Mouse (Mus musculus) forebrain, embryonic 16.5 days (tissue): ENCODE measurements around the gene Gzmm. TPM values are rescaled to one million over a fixed set of nuclear protein-coding genes. Genes with fewer than 3 reads are reported as not detected.

Experiments
- ATAC-seq: fragments of 200-750 bp; cut with Nextera tagmentation; 2 replicates; pipeline ENCODE4 v1.8.0; 2017; ENCODE audit warnings: mild to moderate bottlenecking, moderate library complexity
- H3K27ac ChIP-seq: fragments of 300-500 bp; sonication (generic); 2 replicates; pipeline ENCODE4 v1.5.1; 2014; ENCODE audit warnings: low read length, control low read depth
- H3K27me3 ChIP-seq: fragments of 300-500 bp; sonication (generic); replicated peaks from 2 replicates; pipeline ENCODE4 v1.6.1; 2014; ENCODE audit warnings: low read length; ENCODE audit not compliant: control insufficient read depth, insufficient read depth
- H3K36me3 ChIP-seq: fragments of 300-500 bp; sonication (generic); 2 replicates; pipeline ENCODE4 v1.6.1; 2014; ENCODE audit not compliant: control insufficient read depth, insufficient read depth
- H3K4me1 ChIP-seq: fragments of 300-500 bp; sonication (generic); replicated peaks from 2 replicates; pipeline ENCODE4 v1.6.1; 2014; ENCODE audit warnings: low read length; ENCODE audit not compliant: control insufficient read depth, insufficient read depth
- H3K4me2 ChIP-seq: fragments of 300-500 bp; sonication (generic); 2 replicates; pipeline ENCODE4 v1.6.1; 2014; ENCODE audit warnings: mild to moderate bottlenecking, low read length, control low read depth
- H3K4me3 ChIP-seq: fragments of 300-500 bp; sonication (generic); replicated peaks from 2 replicates; pipeline ENCODE4 v1.5.1; 2014; ENCODE audit warnings: mild to moderate bottlenecking, low read length, control low read depth
- H3K9ac ChIP-seq: fragments of 300-500 bp; sonication (generic); replicated peaks from 2 replicates; pipeline ENCODE4 v1.6.1; 2014; ENCODE audit warnings: low read depth, low read length, control low read depth
- H3K9me3 ChIP-seq: fragments of 300-500 bp; sonication (generic); 2 replicates; pipeline ENCODE4 v1.6.1; 2016; ENCODE audit warnings: low read length; ENCODE audit not compliant: control insufficient read depth
- WGBS: fragments of 180-500 bp; shearing (Covaris S2); extraction: QIAGEN DNeasy Blood & Tissue Kit; methylation state at CpG from one replicate; pipeline ENCODE4 v1.1.7; 2014; 5-methylcytosine and 5-hydroxymethylcytosine counted together
- polyA plus RNA-seq: library from polyadenylated mRNA; unstranded; fragments of >200 nt; fragmentation: Nextera tagmentation; extraction: Ambion mirVana; gene quantifications from 2 replicates; pipeline ENCODE4 v1.2.1, GENCODE M21; 2015

Gene Gzmm
- polyA plus RNA-seq, 1 experiment from 2014 or later: 1.8 TPM

DNA sequence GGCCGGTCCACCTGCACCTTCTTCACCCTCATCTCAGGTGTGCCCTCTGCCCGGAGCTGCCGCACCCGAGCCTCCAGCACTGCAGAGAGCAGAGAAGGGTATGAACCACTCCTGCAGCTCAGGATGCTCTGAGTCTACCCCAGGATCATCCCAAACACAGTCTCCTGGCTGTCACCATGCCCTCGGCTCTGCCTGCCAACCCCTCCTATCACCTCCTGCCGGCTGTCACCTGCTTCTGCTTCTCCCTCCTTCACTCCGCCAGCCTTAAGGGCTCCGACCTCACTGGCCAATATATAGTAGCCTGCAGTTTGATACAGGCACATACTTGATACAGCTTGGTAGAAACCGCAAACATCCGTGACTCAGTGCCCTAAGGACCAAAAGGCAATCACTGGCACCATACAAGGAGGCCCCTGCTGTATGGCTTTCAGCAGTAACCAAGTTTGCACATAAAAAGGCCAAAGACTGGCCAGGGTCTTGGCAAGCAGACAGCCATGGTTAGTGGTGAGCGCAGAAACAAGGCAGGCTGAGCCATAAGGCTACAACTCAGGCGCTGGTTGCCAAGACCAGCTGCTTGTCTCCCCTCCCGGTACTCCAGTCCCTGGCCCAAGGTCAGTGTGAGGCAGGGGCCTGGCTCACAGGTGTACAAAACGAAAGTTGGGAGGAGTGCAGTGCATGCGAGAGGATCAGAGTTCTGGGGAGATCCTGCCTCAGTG lies 55.0 kb downstream of the Gzmm start:
- no peak overlapping the region for H3K4me3 ChIP-seq
- H3K4me2 ChIP-seq: no peak overlapping the region
- H3K9ac ChIP-seq: no peak overlapping the region
- H3K36me3 ChIP-seq: peaks cover 40% of the 10 kb centered on the region
- WGBS: 93% methylated on average over 15 of the region's 15 CpGs
- H3K4me1 ChIP-seq: peaks cover 10% of the 10 kb centered on the region
- no peak for ATAC-seq
- no peak overlapping the region for H3K27ac ChIP-seq
- H3K27me3 ChIP-seq: no peaks in the 10 kb centered on the region
- peaks cover 15% of the 10 kb centered on the region for H3K9me3 ChIP-seq

Other genes starting within 250 kb of the Gzmm start
- gene Vmn2r83, start 220.3 kb upstream of the Gzmm start, polyA plus RNA-seq: not detected in 2 replicates
- 9.0 and 11.6 TPM in 2 replicates for gene Plpp2, start 155.2 kb upstream of the Gzmm start, polyA plus RNA-seq
- 59.8 and 68.5 TPM in 2 replicates for gene Mier2, start 133.8 kb upstream of the Gzmm start, polyA plus RNA-seq
- gene Theg, start 101.7 kb upstream of the Gzmm start, polyA plus RNA-seq: not detected in 2 replicates
- 0.25 and 0.32 TPM in 2 replicates for gene C2cd4c, start 75.0 kb upstream of the Gzmm start, polyA plus RNA-seq
- 12.3 and 16.0 TPM in 2 replicates for gene Shc2, start 51.1 kb upstream of the Gzmm start, polyA plus RNA-seq
- gene Odf3l2, start 43.3 kb upstream of the Gzmm start, polyA plus RNA-seq: 0.28 TPM in 1 of 2 replicates, not detected in the other
- 0.57 and 1.0 TPM in 2 replicates for gene Madcam1, start 24.5 kb upstream of the Gzmm start, polyA plus RNA-seq
- gene Tpgs1, start 19.7 kb upstream of the Gzmm start, polyA plus RNA-seq: 75.9 and 76.6 TPM in 2 replicates
- 61.1 and 71.1 TPM in 2 replicates for gene Cdc34, start 6.8 kb upstream of the Gzmm start, polyA plus RNA-seq
- 726 and 729 TPM in 2 replicates for gene Bsg, start 15.5 kb downstream of the Gzmm start, polyA plus RNA-seq
- 0.39 and 0.52 TPM in 2 replicates for gene Hcn2, start 27.6 kb downstream of the Gzmm start, polyA plus RNA-seq
- 47.1 and 50.0 TPM in 2 replicates for gene Polrmt, start 57.6 kb downstream of the Gzmm start, polyA plus RNA-seq
- 0.25 and 0.73 TPM in 2 replicates for gene Fgf22, start 66.1 kb downstream of the Gzmm start, polyA plus RNA-seq
- 85.8 and 87.2 TPM in 2 replicates for gene Rnf126, start 77.9 kb downstream of the Gzmm start, polyA plus RNA-seq
- 1.1 and 1.4 TPM in 2 replicates for gene Fstl3, start 88.3 kb downstream of the Gzmm start, polyA plus RNA-seq
- 0.36 and 0.62 TPM in 2 replicates for gene Prss57, start 101.9 kb downstream of the Gzmm start, polyA plus RNA-seq
- gene Palm, start 104.6 kb downstream of the Gzmm start, polyA plus RNA-seq: 327 and 349 TPM in 2 replicates
- 0.48 and 1.2 TPM in 2 replicates for gene Misp, start 132.0 kb downstream of the Gzmm start, polyA plus RNA-seq
- gene Ptbp1, start 165.4 kb downstream of the Gzmm start, polyA plus RNA-seq: 98.3 and 107 TPM in 2 replicates
- gene Prtn3, start 185.5 kb downstream of the Gzmm start, polyA plus RNA-seq: 12.4 and 15.3 TPM in 2 replicates
- gene Plppr3, start 185.6 kb downstream of the Gzmm start, polyA plus RNA-seq: 415 and 495 TPM in 2 replicates
- not detected in 2 replicates for gene Elane, start 197.2 kb downstream of the Gzmm start, polyA plus RNA-seq
- not detected in 2 replicates for gene Cfd, start 201.8 kb downstream of the Gzmm start, polyA plus RNA-seq
- 53.8 and 54.0 TPM in 2 replicates for gene Med16, start 219.9 kb downstream of the Gzmm start, polyA plus RNA-seq
- gene Gm26602, start 221.8 kb downstream of the Gzmm start, polyA plus RNA-seq: 17.7 and 36.3 TPM in 2 replicates
- gene Kiss1r, start 228.0 kb downstream of the Gzmm start, polyA plus RNA-seq: 2.7 and 3.6 TPM in 2 replicates
- gene R3hdm4, start 232.2 kb downstream of the Gzmm start, polyA plus RNA-seq: 289 and 309 TPM in 2 replicates
- 2.4 and 3.5 TPM in 2 replicates for gene Arid3a, start 238.0 kb downstream of the Gzmm start, polyA plus RNA-seq